Mouse (Mus musculus) midbrain, embryonic 13.5 days (tissue): ENCODE measurements around the gene Vti1a. TPM values are rescaled to one million over a fixed set of nuclear protein-coding genes. Genes with fewer than 3 reads are reported as not detected.

Experiments
- ATAC-seq: fragments of 200-750 bp; cut with Nextera tagmentation; 2 replicates; pipeline ENCODE4 v1.8.0; 2017; ENCODE audit warnings: mild to moderate bottlenecking, moderate TSS enrichment, moderate library complexity
- H3K27ac ChIP-seq: fragments of 300-500 bp; sonication (generic); 2 replicates; pipeline ENCODE4 v1.5.1; 2015; ENCODE audit warnings: inconsistent platforms, mild to moderate bottlenecking, moderate library complexity
- H3K27me3 ChIP-seq: fragments of 300-500 bp; sonication (generic); 2 replicates; pipeline ENCODE4 v1.6.1; 2015; ENCODE audit warnings: mild to moderate bottlenecking, inconsistent platforms
- H3K36me3 ChIP-seq: fragments of 300-500 bp; sonication (generic); 2 replicates; pipeline ENCODE4 v1.6.1; 2015; ENCODE audit warnings: mild to moderate bottlenecking, inconsistent platforms
- H3K4me1 ChIP-seq: fragments of 300-500 bp; sonication (generic); replicated peaks from 2 replicates; pipeline ENCODE4 v1.6.1; 2015; ENCODE audit warnings: inconsistent platforms
- H3K4me2 ChIP-seq: fragments of 300-500 bp; sonication (generic); replicated peaks from 2 replicates; pipeline ENCODE4 v1.6.1; 2015; ENCODE audit warnings: moderate library complexity, mild to moderate bottlenecking, inconsistent platforms
- H3K4me3 ChIP-seq: fragments of 300-500 bp; sonication (generic); replicated peaks from 2 replicates; pipeline ENCODE4 v1.5.1; 2015; ENCODE audit warnings: mild to moderate bottlenecking, inconsistent platforms
- H3K9ac ChIP-seq: fragments of 300-500 bp; sonication (generic); replicated peaks from 2 replicates; pipeline ENCODE4 v1.6.1; 2015; ENCODE audit warnings: mild to moderate bottlenecking, inconsistent platforms
- H3K9me3 ChIP-seq: fragments of 300-500 bp; sonication (generic); 2 replicates; pipeline ENCODE4 v1.6.1; 2016; ENCODE audit warnings: mild to moderate bottlenecking, inconsistent platforms
- WGBS: fragments of 180-500 bp; shearing (Covaris S2); methylation state at CpG from one replicate; pipeline ENCODE4 v1.1.7; 2015; 5-methylcytosine and 5-hydroxymethylcytosine counted together
- polyA plus RNA-seq: library from polyadenylated mRNA; unstranded; fragments of >200 nt; fragmentation: Nextera tagmentation; extraction: Ambion mirVana; gene quantifications from 2 replicates; pipeline ENCODE4 v1.2.1, GENCODE M21; 2015

Vti1a gene
- polyA plus RNA-seq, 1 experiment from 2014 or later, result 31.4 TPM

DNA sequence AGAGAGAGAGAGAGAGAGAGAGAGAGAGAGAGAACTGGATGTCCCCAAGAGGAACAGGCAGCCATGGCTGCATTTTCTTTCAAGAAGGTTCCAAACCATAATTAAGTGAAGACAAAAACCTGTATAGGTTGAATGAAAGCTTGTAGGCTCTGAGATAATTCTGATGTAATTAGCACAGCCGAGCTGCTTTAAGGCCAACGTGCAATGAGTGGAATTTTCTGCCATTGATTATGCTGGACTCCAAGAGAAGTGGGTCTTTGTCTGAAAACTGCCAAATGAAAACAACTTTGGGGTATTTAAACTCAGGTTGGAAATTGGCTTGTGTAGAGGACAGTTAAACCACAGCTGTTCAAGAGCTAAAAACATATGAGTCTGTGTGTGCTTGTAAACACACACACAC, 281.2 kb downstream of the Vti1a start:
- Histone ChIP-seq H3K4me1 (peaks cover 41% of the 10 kb centered on the region), H3K4me3 (no peak overlapping the region), H3K27me3 (peaks cover 15% of the 10 kb centered on the region), H3K4me2 (no peak overlapping the region), H3K9ac (no peak overlapping the region), H3K27ac (no peak overlapping the region), H3K9me3 (no peaks in the 10 kb centered on the region), H3K36me3 (no peaks in the 10 kb centered on the region)
- 35% methylated on average over 2 of the region's 2 CpGs for WGBS
- no peak for ATAC-seq

DNA sequence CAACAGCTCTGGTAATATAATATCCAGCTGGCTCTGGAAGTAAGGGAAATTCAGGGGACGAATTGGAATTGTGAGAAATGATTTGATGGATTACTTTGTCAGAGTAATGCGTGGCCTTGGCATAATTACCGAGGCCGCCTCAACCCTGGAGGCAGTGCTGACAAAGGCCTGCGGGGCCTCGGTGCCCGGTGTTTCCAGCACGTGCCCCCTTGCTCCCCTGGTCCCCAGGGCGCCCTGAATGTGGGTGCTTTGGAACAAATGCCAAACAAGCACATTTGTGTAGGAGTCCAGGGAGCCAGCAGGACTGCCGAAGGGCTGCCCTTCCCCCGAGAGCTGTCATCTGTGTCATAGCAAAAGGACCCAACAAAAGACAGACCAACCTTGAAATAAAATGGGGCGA, 281.9 kb downstream of the Vti1a start:
- Histone ChIP-seq H3K9ac (no peak overlapping the region), H3K4me3 (no peak overlapping the region), H3K27ac (0 out of 2 replicates have a peak overlapping the region, but pooled peaks have one; percentile 41), H3K27me3 (peaks cover 15% of the 10 kb centered on the region), H3K4me1 (peaks cover 38% of the 10 kb centered on the region), H3K36me3 (no peaks in the 10 kb centered on the region), H3K9me3 (no peaks in the 10 kb centered on the region), H3K4me2 (no peak overlapping the region)
- 0 out of 2 replicates have a peak, but pooled peaks have one; percentile 37 for ATAC-seq
- 38% methylated on average over 12 of the region's 12 CpGs for WGBS

DNA sequence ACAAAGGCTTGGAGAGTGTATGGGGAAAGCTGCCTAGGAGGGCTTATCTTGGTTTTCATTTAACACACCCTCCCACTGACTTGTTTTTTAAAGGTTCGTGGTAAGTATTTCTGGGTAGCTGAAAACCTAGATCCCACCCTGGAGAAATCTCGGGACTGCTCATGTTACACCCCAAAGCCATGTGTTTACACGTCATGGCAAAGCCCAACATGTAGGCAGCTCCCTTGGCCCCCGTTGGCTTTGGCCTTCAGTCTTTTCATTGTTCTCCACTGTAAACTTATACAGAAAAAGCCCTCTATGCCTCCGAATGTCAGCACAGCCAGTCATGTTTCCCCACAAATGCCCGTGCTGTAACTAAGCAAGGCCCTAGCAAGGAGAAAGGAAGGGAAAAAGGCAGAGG, 283.0 kb downstream of the Vti1a start:
- H3K27ac ChIP-seq, result no peak overlapping the region; the same call in 1 of the 2 replicates
- 79% methylated on average over 6 of the region's 6 CpGs for WGBS

GRCm38 (mm10) chr19:55607725-55608124, 291.6 kb downstream of the Vti1a start:
- peaks cover 20% of the 10 kb centered on the region for H3K4me1 ChIP-seq
- WGBS, result 85% methylated on average over 10 of the region's 10 CpGs
- no peak overlapping the region for H3K9ac ChIP-seq
- H3K4me3 ChIP-seq, result no peak overlapping the region
- no peak overlapping the region for H3K4me2 ChIP-seq
- no peaks in the 10 kb centered on the region for H3K9me3 ChIP-seq
- no peaks in the 10 kb centered on the region for H3K36me3 ChIP-seq
- no peak for ATAC-seq
- H3K27ac ChIP-seq, result 0 out of 2 replicates have a peak overlapping the region, but pooled peaks have one; percentile 7
- H3K27me3 ChIP-seq, result peaks cover 6% of the 10 kb centered on the region; the same call in 1 of the 2 replicates

More for the DNA sequence above, 283.0 kb downstream of the Vti1a start:
- Histone ChIP-seq H3K27me3 (peaks cover 14% of the 10 kb centered on the region), H3K4me3 (no peak overlapping the region), H3K36me3 (no peaks in the 10 kb centered on the region), H3K4me1 (peaks cover 29% of the 10 kb centered on the region), H3K4me2 (no peak overlapping the region), H3K9ac (no peak overlapping the region), H3K9me3 (no peaks in the 10 kb centered on the region)
- ATAC-seq, result no peak

- Histone ChIP-seq H3K27ac (0 out of 2 replicates have a peak overlapping the region, but pooled peaks have one; percentile 1), H3K4me1 (peaks cover 20% of the 10 kb centered on the region), H3K9me3 (no peaks in the 10 kb centered on the region), H3K27me3 (peaks cover 6% of the 10 kb centered on the region; the same call in 1 of the 2 replicates), H3K9ac (no peak overlapping the region), H3K4me2 (no peak overlapping the region), H3K4me3 (no peak overlapping the region), H3K36me3 (no peaks in the 10 kb centered on the region)
- ATAC-seq, result no peak
- 62% methylated on average over 14 of the region's 14 CpGs for WGBS
Observed at GRCm38 (mm10) chr19:55608858-55609375, 292.8 kb downstream of the Vti1a start.

GRCm38 (mm10) chr19:55609806-55610205, 293.7 kb downstream of the Vti1a start:
- H3K4me1 ChIP-seq, result peaks cover 20% of the 10 kb centered on the region
- no peak overlapping the region for H3K27ac ChIP-seq
- no peak for ATAC-seq
- H3K4me2 ChIP-seq, result no peak overlapping the region
- H3K4me3 ChIP-seq, result no peak overlapping the region
- H3K36me3 ChIP-seq, result no peaks in the 10 kb centered on the region
- H3K9me3 ChIP-seq, result no peaks in the 10 kb centered on the region
- 91% methylated on average over 3 of the region's 3 CpGs for WGBS
- H3K9ac ChIP-seq, result no peak overlapping the region
- peaks cover 6% of the 10 kb centered on the region; the same call in 1 of the 2 replicates for H3K27me3 ChIP-seq

GRCm38 (mm10) chr19:55615743-55616142, 299.6 kb downstream of the Vti1a start:
- no peaks in the 10 kb centered on the region for H3K9me3 ChIP-seq
- ATAC-seq, result no peak
- no peak overlapping the region for H3K27ac ChIP-seq
- no peak overlapping the region for H3K4me3 ChIP-seq
- H3K9ac ChIP-seq, result no peak overlapping the region
- H3K27me3 ChIP-seq, result peaks cover 6% of the 10 kb centered on the region; the same call in 1 of the 2 replicates
- H3K4me2 ChIP-seq, result no peak overlapping the region
- H3K4me1 ChIP-seq, result peaks cover 10% of the 10 kb centered on the region
- 88% methylated on average over 5 of the region's 5 CpGs for WGBS
- no peaks in the 10 kb centered on the region for H3K36me3 ChIP-seq

DNA sequence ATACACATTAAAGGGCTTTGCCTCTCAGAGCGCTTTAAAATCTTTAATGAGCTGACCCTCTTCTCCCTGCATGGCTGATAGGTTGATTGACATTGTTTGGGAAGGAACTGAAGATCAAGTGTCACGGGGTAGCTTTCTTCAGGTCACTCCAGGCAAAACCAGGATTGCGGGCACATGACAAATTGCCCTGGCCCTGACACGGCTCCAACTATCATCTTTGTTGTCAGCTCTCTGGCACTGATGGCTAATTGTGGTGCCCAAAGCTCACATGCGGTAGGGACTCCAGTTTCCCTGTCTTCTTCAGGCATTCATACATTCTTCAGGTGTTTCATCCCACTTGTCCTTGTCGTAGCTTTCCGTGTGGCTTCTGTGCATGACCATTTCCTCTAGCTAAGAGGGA, 300.2 kb downstream of the Vti1a start:
- whole genome bisulfite sequencing, result 92% methylated on average over 7 of the region's 7 CpGs
- no peaks in the 10 kb centered on the region for H3K9me3 ChIP-seq
- ATAC-seq, result no peak
- no peak overlapping the region for H3K27ac ChIP-seq
- peaks cover 12% of the 10 kb centered on the region for H3K4me1 ChIP-seq
- no peaks in the 10 kb centered on the region for H3K36me3 ChIP-seq
- H3K4me3 ChIP-seq, result no peak overlapping the region
- H3K9ac ChIP-seq, result no peak overlapping the region
- H3K4me2 ChIP-seq, result no peak overlapping the region
- peaks cover 6% of the 10 kb centered on the region; the same call in 1 of the 2 replicates for H3K27me3 ChIP-seq

DNA sequence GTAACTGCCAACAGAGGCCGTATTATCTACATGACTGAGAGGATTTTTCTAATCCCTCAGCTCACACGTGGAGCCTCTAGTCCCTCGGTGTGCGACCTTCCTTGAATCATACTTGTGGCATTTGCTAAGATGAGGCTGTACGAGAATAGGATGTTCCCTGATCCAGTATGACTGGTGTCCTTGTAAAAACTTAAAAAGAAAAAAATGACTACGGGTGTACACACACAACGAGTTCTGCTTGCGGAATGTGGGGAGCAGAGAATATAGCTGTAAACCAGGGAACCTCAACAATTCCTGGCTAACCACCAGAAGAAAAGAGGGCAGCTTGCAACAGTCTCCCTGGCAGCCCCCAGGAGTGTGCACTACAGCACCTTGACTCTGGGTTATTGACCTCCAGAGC, 300.8 kb downstream of the Vti1a start:
- 85% methylated on average over 8 of the region's 8 CpGs for WGBS
- no peak overlapping the region for H3K4me2 ChIP-seq
- H3K4me1 ChIP-seq, result peaks cover 16% of the 10 kb centered on the region
- H3K9ac ChIP-seq, result no peak overlapping the region
- H3K27me3 ChIP-seq, result peaks cover 6% of the 10 kb centered on the region; the same call in 1 of the 2 replicates
- H3K27ac ChIP-seq, result no peak overlapping the region
- no peaks in the 10 kb centered on the region for H3K9me3 ChIP-seq
- H3K36me3 ChIP-seq, result no peaks in the 10 kb centered on the region
- ATAC-seq, result no peak
- no peak overlapping the region for H3K4me3 ChIP-seq

DNA sequence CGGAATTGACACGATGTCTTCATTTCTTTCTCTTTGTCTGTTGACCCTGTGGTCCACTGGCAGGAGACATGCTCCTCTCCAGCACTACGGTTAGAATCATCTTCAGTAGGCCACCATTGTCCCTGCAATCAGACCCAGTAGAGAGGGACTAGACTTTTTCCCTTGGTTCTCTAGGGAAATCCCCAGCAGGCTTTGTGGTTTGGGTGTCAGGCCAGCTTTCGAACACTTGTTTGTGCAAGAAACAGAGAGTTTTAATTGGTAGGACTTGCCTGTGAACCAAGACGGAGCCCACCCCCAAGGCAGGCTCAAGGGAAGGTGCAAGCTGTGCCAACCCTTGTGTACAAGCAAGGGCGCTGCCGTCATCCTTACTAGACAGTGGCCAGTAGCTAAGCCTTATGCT, 302.5 kb downstream of the Vti1a start:
- no peak overlapping the region for H3K27ac ChIP-seq
- no peak overlapping the region for H3K4me3 ChIP-seq
- no peaks in the 10 kb centered on the region for H3K27me3 ChIP-seq
- H3K36me3 ChIP-seq, result no peaks in the 10 kb centered on the region
- H3K9me3 ChIP-seq, result no peaks in the 10 kb centered on the region
- 97% methylated on average over 7 of the region's 7 CpGs for WGBS
- ATAC-seq, result no peak
- no peak overlapping the region for H3K9ac ChIP-seq
- H3K4me2 ChIP-seq, result no peak overlapping the region
- H3K4me1 ChIP-seq, result peaks cover 32% of the 10 kb centered on the region

DNA sequence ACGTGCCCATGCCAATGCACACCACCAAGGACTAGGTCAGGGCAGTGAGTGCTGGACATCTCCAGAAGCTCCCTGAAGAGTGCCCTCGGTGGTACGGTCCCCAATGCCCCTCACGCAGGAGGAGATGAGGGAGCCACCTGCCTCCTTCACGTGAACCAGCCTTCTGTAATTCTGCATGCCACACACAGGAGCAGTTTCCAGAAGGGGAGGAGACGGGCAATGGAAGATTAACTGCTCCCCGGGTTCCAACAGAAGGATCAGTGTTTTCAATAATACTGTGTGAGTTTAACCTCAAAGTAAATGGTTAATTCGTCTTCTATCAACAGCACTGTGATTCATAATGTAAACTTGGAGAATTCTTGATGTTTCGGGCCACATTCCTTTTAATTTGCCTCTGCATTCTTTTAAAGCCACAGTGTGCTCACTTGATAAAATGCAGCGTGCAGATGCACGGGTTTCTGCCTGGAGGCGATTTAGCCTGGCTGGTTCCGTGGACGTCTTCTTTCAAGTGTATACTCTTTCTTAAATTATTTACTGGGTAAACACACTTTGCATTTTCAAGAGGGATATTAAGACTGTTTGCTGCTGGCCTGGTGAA, 304.4 kb downstream of the Vti1a start:
- Histone ChIP-seq H3K9ac (no peak overlapping the region), H3K36me3 (no peaks in the 10 kb centered on the region), H3K27me3 (no peaks in the 10 kb centered on the region), H3K4me1 (peaks cover 49% of the 10 kb centered on the region), H3K4me3 (no peak overlapping the region), H3K4me2 (no peak overlapping the region), H3K27ac (no peak overlapping the region), H3K9me3 (no peaks in the 10 kb centered on the region)
- WGBS, result 56% methylated on average over 14 of the region's 14 CpGs
- ATAC-seq, result no peak

GRCm38 (mm10) chr19:55621011-55621625, 305.0 kb downstream of the Vti1a start:
- Histone ChIP-seq H3K9me3 (no peaks in the 10 kb centered on the region), H3K4me1 (peaks cover 55% of the 10 kb centered on the region), H3K27me3 (no peaks in the 10 kb centered on the region), H3K27ac (no peak overlapping the region), H3K9ac (no peak overlapping the region), H3K4me2 (no peak overlapping the region), H3K36me3 (no peaks in the 10 kb centered on the region), H3K4me3 (no peak overlapping the region)
- ATAC-seq, result no peak
- 83% methylated on average over 12 of the region's 12 CpGs for WGBS
